Mouse (Mus musculus) thymus, adult 2 months (tissue): Measurements from ENCODE around the gene Ntm. TPM values are rescaled to one million over a fixed set of nuclear protein-coding genes. Genes with fewer than 3 reads are reported as not detected.

Experiments
- DNase-seq: peaks from one replicate; pipeline ENCODE4 v3.0.0; 2021
- H3K27ac ChIP-seq: fragments of 200-500 bp; 2 replicates; pipeline ENCODE4 v1.5.1; 2012; ENCODE audit warnings: low read length, control low read depth; ENCODE audit not compliant: control insufficient read depth, insufficient read depth
- H3K27me3 ChIP-seq: fragments of 200-500 bp; 2 replicates; pipeline ENCODE4 v1.6.1; 2012; ENCODE audit warnings: mild to moderate bottlenecking, low read length, moderate library complexity, mixed read lengths; ENCODE audit not compliant: control insufficient read depth, insufficient read depth
- H3K36me3 ChIP-seq: fragments of 200-500 bp; 2 replicates; pipeline ENCODE4 v1.6.1; 2012; ENCODE audit warnings: mild to moderate bottlenecking, low read length, moderate library complexity; ENCODE audit not compliant: control insufficient read depth, insufficient read depth
- H3K4me1 ChIP-seq: fragments of 200-500 bp; replicated peaks from 2 replicates; pipeline ENCODE4 v1.6.1; 2012; ENCODE audit warnings: low read length; ENCODE audit not compliant: control insufficient read depth, insufficient read depth
- H3K4me3 ChIP-seq: fragments of 200-500 bp; 2 replicates; pipeline ENCODE4 v1.5.1; 2012; ENCODE audit warnings: mild to moderate bottlenecking, low read length, control low read depth, moderate library complexity; ENCODE audit not compliant: control insufficient read depth, insufficient read depth
- CTCF ChIP-seq: fragments of 200-500 bp; IDR thresholded peaks from 2 replicates; pipeline ENCODE4 v1.5.1; 2012; ENCODE audit warnings: mild to moderate bottlenecking, control low read depth, low read length, moderate library complexity, borderline replicate concordance; ENCODE audit not compliant: control insufficient read depth, poor library complexity, insufficient read depth; ENCODE audit errors: extremely low read depth
- POLR2A ChIP-seq: fragments of 200-500 bp; IDR thresholded peaks from 2 replicates; pipeline ENCODE4 v1.6.1; 2012; ENCODE audit warnings: mild to moderate bottlenecking, low read length, control low read depth, moderate library complexity; ENCODE audit not compliant: control insufficient read depth, poor library complexity, insufficient read depth; ENCODE audit errors: extremely low read depth
- WGBS: fragments of 180-500 bp; shearing (Covaris S2); methylation state at CpG from one replicate; pipeline ENCODE4 v1.1.7; 2018; 5-methylcytosine and 5-hydroxymethylcytosine counted together
- polyA plus RNA-seq: library from polyadenylated mRNA; depleted of rRNA; stranded (reverse); fragments of >200 nt; gene quantifications from 2 replicates; pipeline ENCODE4 v1.2.3, GENCODE M21; 2012

The Ntm gene
- polyA plus RNA-seq, 1 experiment: 0.19 TPM

- no peaks in the 10 kb centered on the region for H3K27me3 ChIP-seq
- DNase-seq: no peak
- no peak for TF ChIP-seq POLR2A
- WGBS: 89% methylated on average over 7 of the region's 7 CpGs
- no peak overlapping the region for H3K27ac ChIP-seq
- no peaks in the 10 kb centered on the region for H3K4me1 ChIP-seq
- no peaks in the 10 kb centered on the region for H3K36me3 ChIP-seq
- H3K4me3 ChIP-seq: no peak overlapping the region
Observed at GRCm38 (mm10) chr9:29456014-29456413, 506.9 kb downstream of the Ntm start.

- DNase-seq: no peak
- 83% methylated on average over 1 of the region's 1 CpGs for WGBS
- Histone ChIP-seq H3K27ac (no peak overlapping the region), H3K36me3 (no peaks in the 10 kb centered on the region), H3K4me3 (no peak overlapping the region), H3K4me1 (no peaks in the 10 kb centered on the region), H3K27me3 (no peaks in the 10 kb centered on the region)
- no peak for TF ChIP-seq CTCF
- no peak for TF ChIP-seq POLR2A
Observed at GRCm38 (mm10) chr9:29451232-29451631, 511.7 kb downstream of the Ntm start.

- H3K36me3 ChIP-seq: no peaks in the 10 kb centered on the region
- H3K4me1 ChIP-seq: no peaks in the 10 kb centered on the region
- WGBS: 77% methylated on average over 4 of the region's 4 CpGs
- H3K27ac ChIP-seq: no peak overlapping the region
- TF ChIP-seq CTCF (no peak), POLR2A (no peak)
- H3K4me3 ChIP-seq: no peak overlapping the region
- no peaks in the 10 kb centered on the region for H3K27me3 ChIP-seq
- DNase-seq: no peak
Observed at GRCm38 (mm10) chr9:29444001-29444400, 518.9 kb downstream of the Ntm start.

- Histone ChIP-seq H3K27me3 (no peaks in the 10 kb centered on the region), H3K27ac (no peak overlapping the region), H3K4me1 (no peaks in the 10 kb centered on the region), H3K4me3 (no peak overlapping the region), H3K36me3 (no peaks in the 10 kb centered on the region)
- TF ChIP-seq CTCF (no peak), POLR2A (no peak)
- DNase-seq: no peak
- WGBS: 62% methylated on average over 5 of the region's 5 CpGs
Observed at GRCm38 (mm10) chr9:29439401-29439800, 523.5 kb downstream of the Ntm start.

- Histone ChIP-seq H3K27ac (no peak overlapping the region), H3K4me3 (no peak overlapping the region), H3K36me3 (no peaks in the 10 kb centered on the region), H3K27me3 (no peaks in the 10 kb centered on the region), H3K4me1 (no peaks in the 10 kb centered on the region)
- no peak for DNase-seq
- no peak for TF ChIP-seq POLR2A
- no peak for TF ChIP-seq CTCF
- WGBS: 49% methylated on average over 6 of the region's 6 CpGs
Observed at GRCm38 (mm10) chr9:29434611-29435010, 528.3 kb downstream of the Ntm start.

GRCm38 (mm10) chr9:29433910-29434309 is 529.0 kb downstream of the Ntm start:
- Histone ChIP-seq H3K27ac (no peak overlapping the region), H3K36me3 (no peaks in the 10 kb centered on the region), H3K4me1 (no peaks in the 10 kb centered on the region), H3K27me3 (no peaks in the 10 kb centered on the region), H3K4me3 (no peak overlapping the region)
- TF ChIP-seq CTCF (no peak), POLR2A (no peak)
- 26% methylated on average over 4 of the region's 4 CpGs for WGBS
- DNase-seq: no peak

- Histone ChIP-seq H3K36me3 (no peaks in the 10 kb centered on the region), H3K4me1 (no peaks in the 10 kb centered on the region), H3K4me3 (no peak overlapping the region), H3K27me3 (no peaks in the 10 kb centered on the region), H3K27ac (no peak overlapping the region)
- WGBS: 60% methylated on average over 7 of the region's 7 CpGs
- TF ChIP-seq CTCF: no peak
- TF ChIP-seq POLR2A: no peak
- DNase-seq: no peak
Observed at GRCm38 (mm10) chr9:29433156-29433555, 529.8 kb downstream of the Ntm start.
